Mouse (Mus musculus) cerebellum, adult 2 months (tissue): ENCODE results near the gene Tshz3. TPM values are rescaled to one million over a fixed set of nuclear protein-coding genes. Genes with fewer than 3 reads are reported as not detected.
A peak's percentile ranks its signal among the peaks of the same experiment; 100 is the strongest.

Source experiments
- DNase-seq, 2 experiments: peaks; one replicate each; pipeline ENCODE4 v3.0.0; 2021
- H3K27ac ChIP-seq: fragments of 200-500 bp; 2 replicates; pipeline ENCODE4 v1.5.1; 2012; ENCODE audit warnings: low read length, control low read depth, inconsistent platforms; ENCODE audit not compliant: insufficient read depth
- H3K27me3 ChIP-seq: fragments of 200-500 bp; 2 replicates; pipeline ENCODE4 v1.6.1; 2012; ENCODE audit warnings: inconsistent platforms, mild to moderate bottlenecking, low read length, moderate library complexity; ENCODE audit not compliant: control insufficient read depth, insufficient read depth
- H3K4me1 ChIP-seq: fragments of 200-500 bp; 2 replicates; pipeline ENCODE4 v1.6.1; 2011; ENCODE audit warnings: low read length; ENCODE audit not compliant: control insufficient read depth, insufficient read depth
- H3K4me3 ChIP-seq: fragments of 200-500 bp; replicated peaks from 2 replicates; pipeline ENCODE3; 2011; ENCODE audit warnings: mild to moderate bottlenecking, low read depth, low read length, control low read depth; ENCODE audit not compliant: insufficient read depth
- CTCF ChIP-seq: fragments of 200-500 bp; IDR thresholded peaks from 2 replicates; pipeline ENCODE4 v1.5.1; 2011; ENCODE audit warnings: low read depth, mild to moderate bottlenecking, control low read depth, low read length, moderate library complexity, borderline replicate concordance; ENCODE audit not compliant: insufficient read depth
- POLR2A ChIP-seq: fragments of 200-500 bp; IDR thresholded peaks from 2 replicates; pipeline ENCODE4 v1.6.1; 2011; ENCODE audit warnings: low read length, control low read depth, borderline replicate concordance; ENCODE audit not compliant: insufficient read depth
- WGBS: fragments of 180-500 bp; shearing (Covaris S2); methylation state at CpG from one replicate; pipeline ENCODE4 v1.1.7; 2018; 5-methylcytosine and 5-hydroxymethylcytosine counted together
- polyA plus RNA-seq: library from polyadenylated mRNA; depleted of rRNA; stranded (reverse); fragments of >200 nt; gene quantifications from 2 replicates; pipeline ENCODE4 v1.2.3, GENCODE M21; 2012; rRNA removed

Tshz3 gene
- 12.5 and 13.5 TPM in 2 replicates for polyA plus RNA-seq

GRCm38 (mm10) chr7:36697856-36698588 lies at the start of gene Tshz3:
TSS of gene Tshz3 (plus strand) at chr7:36698118.
- peak; percentile 77 for DNase-seq
- Histone ChIP-seq H3K4me1 (0 out of 2 replicates have a peak, but pooled peaks cover 5% of the 10 kb centered on the region), H3K27me3 (no peaks in the 10 kb centered on the region), H3K27ac (0 out of 2 replicates have a peak within 1 kb of the TSS, but pooled peaks have one; percentile 48), H3K4me3 (peak within 1 kb of the TSS; percentile 93)
- TF ChIP-seq POLR2A (0 out of 2 replicates have a peak, but pooled peaks have one; percentile 27), CTCF (no peak)
- 2% methylated on average over 42 of the region's 88 CpGs for WGBS

GRCm38 (mm10) chr7:36655931-36656330 lies 42.0 kb upstream of the Tshz3 start:
- Histone ChIP-seq H3K4me1 (no peaks in the 10 kb centered on the region), H3K27me3 (no peaks in the 10 kb centered on the region; the same call in 1 of the 2 replicates), H3K4me3 (no peak overlapping the region), H3K27ac (no peak overlapping the region)
- TF ChIP-seq CTCF (no peak), POLR2A (no peak)
- 94% methylated on average over 4 of the region's 4 CpGs for WGBS
- no peak for DNase-seq

GRCm38 (mm10) chr7:36656401-36656800 lies 41.5 kb upstream of the Tshz3 start:
- Histone ChIP-seq H3K4me3 (no peak overlapping the region), H3K27ac (no peak overlapping the region), H3K27me3 (no peaks in the 10 kb centered on the region; the same call in 1 of the 2 replicates), H3K4me1 (no peaks in the 10 kb centered on the region)
- TF ChIP-seq CTCF (no peak), POLR2A (no peak)
- no peak for DNase-seq

- Histone ChIP-seq H3K4me3 (no peak overlapping the region), H3K27ac (no peak overlapping the region), H3K4me1 (no peaks in the 10 kb centered on the region), H3K27me3 (no peaks in the 10 kb centered on the region; the same call in 1 of the 2 replicates)
- no peak for TF ChIP-seq POLR2A
- no peak for TF ChIP-seq CTCF
- no peak for DNase-seq
- WGBS, result 47% methylated on average over 5 of the region's 5 CpGs
Observed at GRCm38 (mm10) chr7:36658331-36658730, 39.6 kb upstream of the Tshz3 start.

- no peak overlapping the region for H3K27ac ChIP-seq
- TF ChIP-seq POLR2A (no peak), CTCF (no peak)
- H3K4me1 ChIP-seq, result no peaks in the 10 kb centered on the region
- no peak for DNase-seq
- H3K4me3 ChIP-seq, result no peak overlapping the region
- 79% methylated on average over 7 of the region's 7 CpGs for WGBS
- no peaks in the 10 kb centered on the region; the same call in 1 of the 2 replicates for H3K27me3 ChIP-seq
Observed at GRCm38 (mm10) chr7:36659265-36659664, 38.7 kb upstream of the Tshz3 start.

GRCm38 (mm10) chr7:36660654-36661053 lies 37.3 kb upstream of the Tshz3 start:
- Histone ChIP-seq H3K27me3 (no peaks in the 10 kb centered on the region; the same call in 1 of the 2 replicates), H3K4me1 (no peaks in the 10 kb centered on the region), H3K4me3 (no peak overlapping the region), H3K27ac (no peak overlapping the region)
- TF ChIP-seq POLR2A, result no peak
- TF ChIP-seq CTCF, result no peak
- WGBS, result 71% methylated on average over 9 of the region's 9 CpGs
- DNase-seq, result no peak

GRCm38 (mm10) chr7:36663431-36663830 lies 34.5 kb upstream of the Tshz3 start:
- Histone ChIP-seq H3K27ac (no peak overlapping the region), H3K4me3 (no peak overlapping the region), H3K27me3 (no peaks in the 10 kb centered on the region; the same call in 1 of the 2 replicates), H3K4me1 (no peaks in the 10 kb centered on the region)
- TF ChIP-seq CTCF (no peak), POLR2A (no peak)
- DNase-seq, result no peak
- 55% methylated on average over 7 of the region's 7 CpGs for WGBS

- no peak for DNase-seq
- Histone ChIP-seq H3K27ac (no peak overlapping the region), H3K4me3 (no peak overlapping the region), H3K4me1 (no peaks in the 10 kb centered on the region), H3K27me3 (no peaks in the 10 kb centered on the region)
- 40% methylated on average over 5 of the region's 5 CpGs for WGBS
- TF ChIP-seq CTCF, result no peak
- TF ChIP-seq POLR2A, result no peak
Observed at GRCm38 (mm10) chr7:36667767-36668166, 30.2 kb upstream of the Tshz3 start.
